Mouse (Mus musculus): ENCODE results near the gene Mtap.

Mtap gene

GRCm38 (mm10) chr4:89209310-89209709 lies 72.4 kb downstream of the Mtap start:
- DNase-seq (ENCODE audit: low read depth in 2 of 2, low spot score in 2 of 2): no peak

DNA sequence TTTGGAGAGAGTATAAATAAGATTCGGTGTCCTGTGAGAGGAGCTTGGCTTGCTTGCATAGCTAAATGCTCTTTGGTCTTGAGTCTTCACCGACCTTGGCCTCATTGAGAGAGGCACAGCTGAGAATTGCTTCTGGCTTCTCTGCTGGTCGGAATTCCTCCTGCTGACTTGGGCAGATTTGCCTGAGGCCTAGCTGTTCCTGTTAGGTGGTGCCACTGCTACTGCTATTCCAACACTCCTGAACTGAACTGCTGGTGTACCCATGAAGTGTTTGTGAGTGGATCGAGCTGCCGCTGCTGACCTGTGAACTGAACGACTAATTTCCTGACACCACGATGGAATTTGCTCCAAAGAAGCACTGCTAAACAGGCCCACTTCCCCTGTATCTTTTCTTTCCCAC lies 73.4 kb downstream of the Mtap start:
- no peak for DNase-seq (ENCODE audit: low read depth in 2 of 2, low spot score in 2 of 2)

GRCm38 (mm10) chr4:89212178-89212577 lies 75.3 kb downstream of the Mtap start:
- no peak for DNase-seq (ENCODE audit: low read depth in 2 of 2, low spot score in 2 of 2)
